Mouse (Mus musculus): ENCODE data around the gene Zfp507. TPM values are rescaled to one million over a fixed set of nuclear protein-coding genes. Genes with fewer than 3 reads are reported as not detected.

Zfp507 gene
- 15.8 and 18.1 TPM in 2 replicates for polyA plus RNA-seq (2014; fragmentation: Nextera tagmentation; extraction: Ambion mirVana)

DNA sequence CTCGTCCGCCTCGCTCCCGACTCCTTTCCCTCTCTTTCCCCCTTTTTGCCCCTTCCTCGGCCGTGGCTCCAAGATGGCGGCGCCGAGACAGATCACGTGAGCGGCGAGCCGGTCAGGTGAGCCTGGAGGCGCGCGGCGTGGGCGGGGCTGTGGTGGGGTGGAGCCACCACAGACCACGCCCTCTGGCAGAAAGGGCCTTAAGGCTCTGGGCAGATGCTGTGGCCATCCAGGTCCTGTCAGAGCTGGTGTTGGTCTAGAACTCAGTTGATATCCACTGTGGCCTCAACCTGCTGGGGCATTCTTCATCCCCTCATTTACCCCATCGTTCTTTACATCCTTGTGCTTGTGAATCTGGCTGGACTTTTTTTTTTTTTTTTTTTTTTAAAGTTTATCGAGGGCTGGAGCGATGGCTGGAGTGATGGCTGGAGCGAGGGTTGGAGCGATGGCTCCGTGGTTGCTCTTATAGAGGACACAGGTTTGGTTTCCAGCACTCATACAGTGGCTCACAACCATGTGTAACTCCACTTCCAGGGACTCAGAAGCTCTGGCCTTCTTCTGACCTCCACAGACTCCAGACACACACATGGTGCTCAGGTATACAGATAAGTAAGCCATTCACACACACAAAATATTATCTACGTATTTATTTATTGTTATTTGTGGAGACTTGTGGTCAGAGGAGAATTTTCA, at the start of gene Zfp507:
Zfp507 (minus strand) TSS at position 98 of the 690 bp plus-strand sequence.
- peak within 1 kb of the TSS; percentile 87 for H3K4me3 ChIP-seq (ENCODE audit: low read depth, low read length)
- no peaks in the 10 kb centered on the region for H3K9me3 ChIP-seq (ENCODE audit: control insufficient read depth, low read length)
- DNase-seq (ENCODE audit: low spot score) (peak; percentile 94), ATAC-seq (ENCODE audit: insufficient read depth, low FRiP score, low TSS enrichment) (peak; percentile 95)
- H3K9ac ChIP-seq (ENCODE audit: low read length), result peak within 1 kb of the TSS; percentile 98
- H3K4me2 ChIP-seq (ENCODE audit: low read depth), result peak within 1 kb of the TSS; percentile 81
- H3K27me3 ChIP-seq (ENCODE audit: control insufficient read depth, insufficient read depth, low read length), result no peaks in the 10 kb centered on the region
- peaks cover 5% of the 10 kb centered on the region; the same call in 1 of the 2 replicates for H3K4me1 ChIP-seq (ENCODE audit: control insufficient read depth, insufficient read depth, low read length)
- H3K36me3 ChIP-seq (ENCODE audit: control insufficient read depth, insufficient read depth, low read length), result peaks cover 10% of the 10 kb centered on the region
- peak within 1 kb of the TSS; percentile 77 for H3K27ac ChIP-seq (ENCODE audit: low read depth, low read length)
- 25% methylated on average over 22 of the region's 26 CpGs for WGBS

DNA sequence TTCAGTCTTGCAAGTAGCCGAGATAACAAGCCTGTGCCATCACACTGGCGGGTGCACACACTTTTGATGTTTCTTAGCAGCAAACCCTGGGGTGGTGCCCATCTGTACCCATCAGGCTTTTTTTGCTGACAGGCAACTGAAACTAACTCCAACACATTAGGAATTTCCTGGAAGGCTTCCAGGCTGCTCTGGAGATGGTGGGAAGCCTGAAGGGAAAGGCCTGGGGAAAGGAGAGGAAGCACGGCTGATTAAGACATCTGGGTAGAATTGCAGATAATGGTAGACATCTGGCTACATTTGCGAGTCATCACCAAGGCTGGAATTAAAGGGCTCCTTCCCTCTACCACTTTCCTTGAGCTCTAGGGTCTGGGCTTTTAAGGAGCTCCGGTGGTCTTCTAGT, 47.6 kb upstream of the Zfp507 start:
- 87% methylated on average over 5 of the region's 5 CpGs for WGBS

DNA sequence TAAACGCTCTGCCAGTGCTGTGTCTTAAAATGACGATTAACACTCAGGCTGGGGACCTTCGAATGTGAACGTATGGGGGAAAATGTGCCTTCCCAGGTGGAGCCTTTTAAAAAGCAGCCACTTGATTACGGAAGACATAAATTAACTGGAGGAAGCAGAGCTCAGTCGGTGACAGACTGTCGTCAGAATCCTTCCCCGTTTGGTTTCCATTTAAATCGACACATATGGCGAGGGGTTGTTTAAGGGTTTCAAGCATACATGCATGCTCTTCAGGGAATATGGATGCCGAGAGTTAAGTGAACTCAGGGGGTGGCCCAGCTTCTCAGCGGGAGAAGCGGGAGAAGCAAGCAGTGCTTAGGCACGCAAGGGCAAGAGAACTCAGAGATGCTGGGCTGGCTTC, 45.7 kb upstream of the Zfp507 start:
- Histone ChIP-seq H3K4me1 (ENCODE audit: control insufficient read depth, insufficient read depth, low read length) (no peaks in the 10 kb centered on the region; the same call in 1 of the 2 replicates), H3K36me3 (ENCODE audit: control insufficient read depth, insufficient read depth, low read length) (no peaks in the 10 kb centered on the region), H3K27me3 (ENCODE audit: control insufficient read depth, insufficient read depth, low read length) (no peaks in the 10 kb centered on the region), H3K4me2 (ENCODE audit: low read depth) (no peak overlapping the region), H3K4me3 (ENCODE audit: low read depth, low read length) (no peak overlapping the region), H3K9ac (ENCODE audit: low read length) (no peak overlapping the region), H3K9me3 (ENCODE audit: control insufficient read depth, low read length) (no peaks in the 10 kb centered on the region), H3K27ac (ENCODE audit: low read depth, low read length) (no peak overlapping the region)
- ATAC-seq (ENCODE audit: insufficient read depth, low FRiP score, low TSS enrichment), result no peak
- WGBS, result 41% methylated on average over 14 of the region's 14 CpGs
- DNase-seq (ENCODE audit: low spot score), result no peak

More for the DNA sequence above, 47.6 kb upstream of the Zfp507 start:
- Histone ChIP-seq H3K9ac (ENCODE audit: low read length) (no peak overlapping the region), H3K27ac (ENCODE audit: low read depth, low read length) (no peak overlapping the region), H3K9me3 (ENCODE audit: control insufficient read depth, low read length) (no peaks in the 10 kb centered on the region), H3K4me1 (ENCODE audit: control insufficient read depth, insufficient read depth, low read length) (no peaks in the 10 kb centered on the region; the same call in 1 of the 2 replicates), H3K27me3 (ENCODE audit: control insufficient read depth, insufficient read depth, low read length) (no peaks in the 10 kb centered on the region), H3K4me3 (ENCODE audit: low read depth, low read length) (no peak overlapping the region), H3K4me2 (ENCODE audit: low read depth) (no peak overlapping the region), H3K36me3 (ENCODE audit: control insufficient read depth, insufficient read depth, low read length) (no peaks in the 10 kb centered on the region)
- DNase-seq (ENCODE audit: low spot score) (no peak), ATAC-seq (ENCODE audit: insufficient read depth, low FRiP score, low TSS enrichment) (no peak)

DNA sequence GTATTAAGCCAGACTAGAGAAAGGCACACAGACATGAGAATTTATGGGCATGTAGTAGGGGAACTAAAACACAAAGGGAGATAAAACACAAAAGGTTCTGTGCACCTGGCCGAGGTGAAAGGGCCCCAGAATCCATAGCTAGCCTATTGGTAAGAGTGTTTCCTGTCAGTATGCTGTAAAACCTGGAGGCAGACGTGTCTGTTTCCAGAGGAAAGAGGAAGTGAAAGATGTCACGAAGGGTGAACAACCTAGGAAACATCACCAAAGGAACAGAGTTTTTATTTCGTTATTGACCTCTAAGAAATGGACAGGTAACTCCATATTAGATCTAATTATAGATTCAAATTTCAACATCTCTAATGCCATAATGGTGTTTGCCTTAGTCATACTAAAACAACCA, 37.7 kb upstream of the Zfp507 start:
- Histone ChIP-seq H3K4me2 (ENCODE audit: low read depth) (no peak overlapping the region), H3K9me3 (ENCODE audit: control insufficient read depth, low read length) (no peaks in the 10 kb centered on the region), H3K36me3 (ENCODE audit: control insufficient read depth, insufficient read depth, low read length) (no peaks in the 10 kb centered on the region), H3K4me3 (ENCODE audit: low read depth, low read length) (no peak overlapping the region), H3K9ac (ENCODE audit: low read length) (no peak overlapping the region), H3K4me1 (ENCODE audit: control insufficient read depth, insufficient read depth, low read length) (no peaks in the 10 kb centered on the region), H3K27ac (ENCODE audit: low read depth, low read length) (no peak overlapping the region), H3K27me3 (ENCODE audit: control insufficient read depth, insufficient read depth, low read length) (no peaks in the 10 kb centered on the region)
- no peak for ATAC-seq (ENCODE audit: insufficient read depth, low FRiP score, low TSS enrichment)
- DNase-seq (ENCODE audit: low spot score), result no peak
- WGBS, result 80% methylated on average over 4 of the region's 4 CpGs

DNA sequence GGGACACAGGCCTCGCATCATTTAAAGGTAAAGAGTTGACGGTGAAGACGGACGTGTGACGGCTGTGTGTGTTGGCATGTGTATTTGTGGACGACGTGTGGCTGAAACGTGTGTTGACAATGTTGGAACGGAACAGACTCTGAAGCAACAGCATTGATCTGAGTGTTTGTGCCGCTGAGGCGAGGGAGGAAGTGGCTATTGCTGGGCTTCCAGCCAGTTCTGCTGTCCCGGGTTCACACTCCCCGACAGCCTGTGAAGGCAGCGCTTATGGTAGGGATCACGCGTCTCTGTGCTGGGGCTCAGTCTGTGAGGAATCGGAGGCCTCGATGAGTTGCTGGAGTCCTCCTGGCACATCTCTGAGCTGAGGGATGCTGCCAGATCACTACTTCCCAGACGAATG, 34.0 kb upstream of the Zfp507 start:
- WGBS, result 86% methylated on average over 19 of the region's 19 CpGs
- H3K4me1 ChIP-seq (ENCODE audit: control insufficient read depth, insufficient read depth, low read length), result no peaks in the 10 kb centered on the region
- H3K36me3 ChIP-seq (ENCODE audit: control insufficient read depth, insufficient read depth, low read length), result no peaks in the 10 kb centered on the region
- H3K4me3 ChIP-seq (ENCODE audit: low read depth, low read length), result no peak overlapping the region
- no peaks in the 10 kb centered on the region for H3K9me3 ChIP-seq (ENCODE audit: control insufficient read depth, low read length)
- no peak overlapping the region for H3K4me2 ChIP-seq (ENCODE audit: low read depth)
- DNase-seq (ENCODE audit: low spot score) (no peak), ATAC-seq (ENCODE audit: insufficient read depth, low FRiP score, low TSS enrichment) (no peak)
- no peak overlapping the region for H3K27ac ChIP-seq (ENCODE audit: low read depth, low read length)
- no peaks in the 10 kb centered on the region for H3K27me3 ChIP-seq (ENCODE audit: control insufficient read depth, insufficient read depth, low read length)
- no peak overlapping the region for H3K9ac ChIP-seq (ENCODE audit: low read length)

DNA sequence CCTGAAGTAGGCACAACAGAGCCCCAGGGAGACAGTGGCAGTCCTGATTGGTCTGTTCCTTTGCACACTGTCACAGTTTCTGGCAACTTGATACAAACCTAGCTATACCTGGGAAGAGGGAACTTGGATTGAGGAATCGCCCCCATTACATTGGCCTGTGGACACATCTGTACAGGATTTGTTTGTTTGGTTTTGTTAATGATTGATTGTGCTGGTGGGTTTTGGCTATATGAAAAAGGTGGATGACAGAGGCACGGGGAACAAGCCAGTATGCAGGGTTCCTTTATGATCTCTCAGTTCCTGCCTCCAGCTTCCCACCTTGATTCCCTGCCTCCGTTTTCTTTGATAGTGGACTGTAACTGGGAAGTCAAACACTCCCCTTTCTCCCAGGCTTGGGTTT, 33.6 kb upstream of the Zfp507 start:
- H3K36me3 ChIP-seq (ENCODE audit: control insufficient read depth, insufficient read depth, low read length), result no peaks in the 10 kb centered on the region
- 80% methylated on average over 3 of the region's 3 CpGs for WGBS
- H3K27me3 ChIP-seq (ENCODE audit: control insufficient read depth, insufficient read depth, low read length), result no peaks in the 10 kb centered on the region
- H3K4me3 ChIP-seq (ENCODE audit: low read depth, low read length), result no peak overlapping the region
- no peak for ATAC-seq (ENCODE audit: insufficient read depth, low FRiP score, low TSS enrichment)
- no peak overlapping the region for H3K27ac ChIP-seq (ENCODE audit: low read depth, low read length)
- DNase-seq (ENCODE audit: low spot score), result no peak
- no peaks in the 10 kb centered on the region for H3K9me3 ChIP-seq (ENCODE audit: control insufficient read depth, low read length)
- H3K9ac ChIP-seq (ENCODE audit: low read length), result no peak overlapping the region
- H3K4me1 ChIP-seq (ENCODE audit: control insufficient read depth, insufficient read depth, low read length), result no peaks in the 10 kb centered on the region
- H3K4me2 ChIP-seq (ENCODE audit: low read depth), result no peak overlapping the region

DNA sequence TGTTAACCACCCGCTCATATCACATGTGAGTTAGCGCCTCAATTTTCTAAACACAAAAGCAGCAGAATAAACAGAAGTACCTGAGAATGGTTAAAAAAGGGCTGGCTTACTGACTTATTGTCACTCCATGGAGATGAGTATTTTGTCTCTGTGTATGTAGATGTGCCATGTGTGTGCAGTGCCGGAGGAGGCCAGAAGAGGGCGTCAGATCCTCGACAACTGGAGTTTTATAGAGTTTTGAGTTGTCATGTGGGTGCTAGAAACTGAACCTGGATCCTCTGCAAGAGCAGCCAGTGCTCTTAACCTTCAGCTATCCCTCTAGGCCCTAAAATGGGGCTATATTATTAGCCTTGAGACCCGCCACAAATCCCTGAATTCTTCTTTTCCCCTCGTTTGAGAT, 27.3 kb upstream of the Zfp507 start:
- WGBS, result 83% methylated on average over 7 of the region's 7 CpGs
- Histone ChIP-seq H3K4me2 (ENCODE audit: low read depth) (no peak overlapping the region), H3K4me3 (ENCODE audit: low read depth, low read length) (no peak overlapping the region), H3K4me1 (ENCODE audit: control insufficient read depth, insufficient read depth, low read length) (no peaks in the 10 kb centered on the region), H3K9ac (ENCODE audit: low read length) (no peak overlapping the region), H3K36me3 (ENCODE audit: control insufficient read depth, insufficient read depth, low read length) (no peaks in the 10 kb centered on the region), H3K9me3 (ENCODE audit: control insufficient read depth, low read length) (0 out of 2 replicates have a peak, but pooled peaks cover 2% of the 10 kb centered on the region), H3K27ac (ENCODE audit: low read depth, low read length) (no peak overlapping the region), H3K27me3 (ENCODE audit: control insufficient read depth, insufficient read depth, low read length) (no peaks in the 10 kb centered on the region)
- DNase-seq (ENCODE audit: low spot score), result no peak
- no peak for ATAC-seq (ENCODE audit: insufficient read depth, low FRiP score, low TSS enrichment)

DNA sequence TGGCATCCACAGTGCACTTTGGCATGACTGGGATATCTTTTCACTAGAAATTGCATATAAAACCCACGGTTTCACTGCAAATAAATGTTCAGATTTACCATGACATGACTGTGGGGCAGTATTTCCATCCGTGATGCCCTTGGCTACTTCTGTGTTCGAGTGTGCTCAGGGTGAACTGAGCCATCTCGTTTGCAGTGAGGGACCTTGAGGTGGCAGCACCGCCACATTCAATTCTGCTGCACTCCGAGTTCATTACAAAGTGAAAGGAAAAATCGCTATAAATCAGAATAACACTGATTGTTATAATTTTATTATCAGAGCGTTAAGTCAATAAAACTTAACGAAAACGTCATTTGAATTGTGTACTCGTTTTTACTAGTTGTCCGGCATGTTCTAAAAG, 21.1 kb upstream of the Zfp507 start:
- no peak for DNase-seq (ENCODE audit: low spot score)
- no peaks in the 10 kb centered on the region for H3K4me1 ChIP-seq (ENCODE audit: control insufficient read depth, insufficient read depth, low read length)
- no peak overlapping the region for H3K4me2 ChIP-seq (ENCODE audit: low read depth)
- H3K27me3 ChIP-seq (ENCODE audit: control insufficient read depth, insufficient read depth, low read length), result no peaks in the 10 kb centered on the region
- H3K27ac ChIP-seq (ENCODE audit: low read depth, low read length), result no peak overlapping the region
- no peaks in the 10 kb centered on the region for H3K9me3 ChIP-seq (ENCODE audit: control insufficient read depth, low read length)
- no peak overlapping the region for H3K4me3 ChIP-seq (ENCODE audit: low read depth, low read length)
- no peak for ATAC-seq (ENCODE audit: insufficient read depth, low FRiP score, low TSS enrichment)
- no peak overlapping the region for H3K9ac ChIP-seq (ENCODE audit: low read length)
- WGBS, result 85% methylated on average over 12 of the region's 12 CpGs
- no peaks in the 10 kb centered on the region for H3K36me3 ChIP-seq (ENCODE audit: control insufficient read depth, insufficient read depth, low read length)

DNA sequence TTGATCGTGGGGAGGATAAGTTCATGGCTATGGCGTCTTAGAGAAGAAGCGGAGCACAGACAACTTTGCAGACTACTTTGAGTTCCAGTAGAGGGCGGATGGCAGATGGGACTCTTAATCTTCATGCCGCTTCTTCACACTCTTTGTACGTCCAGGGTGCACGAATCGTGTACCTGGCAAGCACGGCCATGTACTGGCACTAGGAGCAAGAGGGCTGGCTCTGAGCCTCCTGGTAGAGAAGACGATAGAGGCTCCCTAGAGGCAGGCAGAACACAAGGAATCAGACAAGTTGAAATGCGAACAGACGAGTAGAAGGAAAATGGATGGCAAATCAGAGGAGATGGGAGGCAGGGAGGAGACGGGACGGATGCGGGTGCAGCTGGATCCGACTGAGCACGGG, 19.5 kb upstream of the Zfp507 start:
- H3K4me2 ChIP-seq (ENCODE audit: low read depth), result no peak overlapping the region
- ATAC-seq (ENCODE audit: insufficient read depth, low FRiP score, low TSS enrichment) (no peak), DNase-seq (ENCODE audit: low spot score) (no peak)
- H3K4me3 ChIP-seq (ENCODE audit: low read depth, low read length), result no peak overlapping the region
- H3K4me1 ChIP-seq (ENCODE audit: control insufficient read depth, insufficient read depth, low read length), result no peaks in the 10 kb centered on the region
- no peak overlapping the region for H3K27ac ChIP-seq (ENCODE audit: low read depth, low read length)
- no peaks in the 10 kb centered on the region for H3K9me3 ChIP-seq (ENCODE audit: control insufficient read depth, low read length)
- H3K27me3 ChIP-seq (ENCODE audit: control insufficient read depth, insufficient read depth, low read length), result no peaks in the 10 kb centered on the region
- 88% methylated on average over 17 of the region's 17 CpGs for WGBS
- H3K36me3 ChIP-seq (ENCODE audit: control insufficient read depth, insufficient read depth, low read length), result no peaks in the 10 kb centered on the region
- H3K9ac ChIP-seq (ENCODE audit: low read length), result no peak overlapping the region

All from neural tube, embryonic 11.5 days (tissue).